Mouse (Mus musculus): Measurements from ENCODE around the gene Gpc5.

Gpc5 gene

DNA sequence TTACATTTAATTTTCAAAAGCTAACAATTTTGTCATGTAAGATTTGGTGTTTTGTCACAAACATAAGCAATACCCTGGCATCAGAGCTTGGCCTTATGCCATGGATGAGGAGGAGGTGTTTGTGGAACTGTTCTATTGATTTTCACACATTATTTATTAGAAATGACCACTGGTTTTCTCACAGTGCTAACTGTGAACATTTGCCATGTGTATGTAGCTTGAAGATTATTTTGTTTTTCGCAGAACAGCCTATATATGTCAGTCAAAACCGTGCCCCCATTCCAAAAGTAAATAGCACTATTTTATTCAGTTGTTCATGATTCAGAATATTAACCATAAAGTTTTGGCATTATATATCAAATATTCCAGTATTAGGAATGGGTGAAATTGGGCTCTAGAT lies 1216.5 kb downstream of the Gpc5 start:
- DNase-seq (ENCODE audit: low spot score): no peak

DNA sequence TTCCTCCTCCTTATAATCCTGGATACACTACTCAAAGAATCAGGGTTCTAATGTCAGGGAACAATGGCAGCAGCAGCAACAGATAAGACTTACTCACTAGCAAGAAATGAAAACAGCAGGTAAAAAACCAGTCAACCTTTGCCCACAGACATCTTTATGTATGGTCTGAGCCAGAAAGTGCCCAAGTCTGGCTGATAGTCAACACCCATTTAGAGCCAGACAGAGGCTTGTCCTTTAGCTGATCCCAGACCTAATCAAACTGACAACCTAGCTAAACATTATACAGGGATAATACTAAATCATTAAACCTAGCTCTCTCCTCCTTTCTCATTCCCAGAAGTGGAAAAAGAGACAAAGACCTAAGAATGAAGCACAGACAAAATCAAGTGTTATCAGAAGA lies 1225.5 kb downstream of the Gpc5 start:
- no peak for DNase-seq (ENCODE audit: low spot score)

GRCm38 (mm10) chr14:116336182-116336581 lies 1244.2 kb downstream of the Gpc5 start:
- no peak for DNase-seq (ENCODE audit: low spot score)

DNA sequence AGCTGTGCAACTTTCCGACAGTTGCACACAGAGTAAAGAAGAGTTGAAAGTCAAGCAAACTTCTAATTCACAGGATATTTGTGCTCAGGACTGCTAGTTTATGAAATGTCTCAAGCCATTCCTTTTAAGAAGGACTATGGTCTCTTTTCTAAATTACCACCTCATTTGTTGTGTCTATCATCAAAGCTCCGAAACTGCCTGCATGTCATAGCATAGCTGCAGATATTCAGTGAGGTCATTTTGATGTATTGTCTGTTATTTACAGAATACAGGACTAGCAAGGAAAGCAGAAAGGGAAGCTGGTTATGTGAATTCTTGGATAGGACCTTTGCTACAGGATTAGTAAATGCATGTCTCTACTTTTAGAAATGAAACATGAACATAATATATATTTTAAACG lies 1246.4 kb downstream of the Gpc5 start:
- no peak for DNase-seq (ENCODE audit: low spot score)

DNA sequence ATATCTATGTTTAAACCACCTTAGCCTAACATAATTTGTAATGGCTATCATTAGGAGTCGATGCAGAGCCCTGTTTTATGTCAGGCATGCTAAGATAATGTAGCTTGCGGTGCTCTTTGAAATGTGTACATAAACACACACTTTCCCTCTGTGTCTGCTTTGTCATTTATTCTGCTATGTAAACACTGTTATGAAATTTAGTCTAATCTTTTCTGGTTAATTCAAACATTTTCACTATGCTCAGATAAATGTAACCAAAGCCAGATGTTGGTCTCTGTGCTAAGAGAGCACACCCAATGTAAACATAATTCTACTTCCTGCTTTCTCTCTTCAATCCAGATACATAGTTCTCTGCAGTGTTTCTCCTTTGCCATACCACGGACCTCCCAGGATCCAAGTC lies 1256.5 kb downstream of the Gpc5 start:
- DNase-seq (ENCODE audit: low spot score): no peak

DNA sequence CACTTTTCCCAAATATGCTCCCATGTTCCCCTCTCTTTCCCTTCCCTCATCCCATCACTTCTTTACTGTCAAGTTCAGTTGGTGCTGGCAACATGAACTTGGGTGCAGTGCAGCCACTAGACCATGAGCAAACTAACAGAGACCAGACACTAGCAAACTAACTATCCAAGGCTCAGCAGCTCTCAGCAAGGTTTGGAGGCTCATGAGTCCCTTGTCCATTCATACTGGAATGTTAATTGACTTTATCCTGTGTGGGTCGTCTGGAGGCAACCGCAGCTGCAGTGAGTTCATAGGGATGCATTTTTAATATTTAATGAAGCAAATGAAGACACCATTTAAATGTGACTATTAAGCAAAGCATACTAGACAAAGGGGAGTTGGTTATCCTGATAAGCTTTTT lies 1292.6 kb downstream of the Gpc5 start:
- DNase-seq (ENCODE audit: low spot score): no peak

DNA sequence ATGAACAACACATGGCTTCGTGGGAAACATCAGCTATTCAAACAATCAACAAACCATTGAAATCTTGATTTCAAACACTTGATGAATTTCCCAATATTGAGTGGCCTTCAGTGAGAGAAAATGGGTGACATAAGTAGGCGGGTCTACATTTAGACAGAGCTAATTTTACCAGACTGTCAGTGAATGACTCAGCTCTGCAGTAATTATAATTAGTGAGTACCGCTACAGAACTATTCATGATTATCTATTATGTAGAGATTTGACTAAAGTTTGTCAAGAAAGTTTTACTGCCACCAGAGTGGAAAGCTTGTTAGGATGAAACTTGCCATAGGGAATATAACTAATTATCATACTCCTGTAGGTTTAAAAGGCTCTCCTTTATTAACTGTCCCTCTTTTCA lies 1323.5 kb downstream of the Gpc5 start:
- DNase-seq (ENCODE audit: low spot score): no peak

DNA sequence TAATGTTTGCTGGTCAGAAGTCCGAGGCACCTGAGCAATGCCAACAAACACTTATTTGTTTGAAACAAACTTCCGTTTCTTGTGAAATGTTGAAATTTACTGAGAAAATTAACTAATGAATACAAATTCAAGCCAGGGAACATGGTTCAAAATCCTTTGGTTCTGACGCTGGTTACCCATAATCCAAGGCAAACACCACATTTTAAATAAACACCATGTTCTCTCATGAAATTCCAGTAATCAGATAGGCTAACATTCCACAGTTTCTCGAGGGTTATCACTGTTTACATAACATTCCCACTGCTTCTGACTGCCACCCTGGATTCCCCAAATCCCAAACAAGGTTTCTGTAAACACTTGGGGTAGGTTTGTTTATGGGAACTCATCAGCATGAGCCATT lies 1356.2 kb downstream of the Gpc5 start:
- DNase-seq (ENCODE audit: low spot score): no peak

DNA sequence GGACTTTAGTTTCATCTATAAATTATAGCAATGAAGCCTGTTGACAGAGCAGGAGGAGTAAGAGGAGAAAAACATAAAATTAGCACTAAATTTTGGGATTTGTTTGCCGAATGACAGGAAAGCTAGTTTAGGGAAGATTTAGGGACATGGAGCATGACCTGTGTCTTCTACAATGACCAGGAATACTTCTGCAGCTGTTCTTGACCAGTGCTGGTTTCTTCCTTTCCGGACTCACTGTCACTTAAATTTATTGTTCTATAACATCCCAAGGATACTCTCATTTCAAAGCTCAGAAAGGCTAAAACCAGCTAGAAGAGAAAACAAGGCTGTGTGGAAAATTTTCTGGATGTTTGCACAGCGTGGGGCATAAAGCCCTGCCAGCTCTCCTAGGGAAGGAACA lies 1361.3 kb downstream of the Gpc5 start:
- DNase-seq (ENCODE audit: low spot score): no peak

- no peak for DNase-seq (ENCODE audit: low spot score)
Measured at GRCm38 (mm10) chr14:116456211-116456610, 1364.2 kb downstream of the Gpc5 start.

DNA sequence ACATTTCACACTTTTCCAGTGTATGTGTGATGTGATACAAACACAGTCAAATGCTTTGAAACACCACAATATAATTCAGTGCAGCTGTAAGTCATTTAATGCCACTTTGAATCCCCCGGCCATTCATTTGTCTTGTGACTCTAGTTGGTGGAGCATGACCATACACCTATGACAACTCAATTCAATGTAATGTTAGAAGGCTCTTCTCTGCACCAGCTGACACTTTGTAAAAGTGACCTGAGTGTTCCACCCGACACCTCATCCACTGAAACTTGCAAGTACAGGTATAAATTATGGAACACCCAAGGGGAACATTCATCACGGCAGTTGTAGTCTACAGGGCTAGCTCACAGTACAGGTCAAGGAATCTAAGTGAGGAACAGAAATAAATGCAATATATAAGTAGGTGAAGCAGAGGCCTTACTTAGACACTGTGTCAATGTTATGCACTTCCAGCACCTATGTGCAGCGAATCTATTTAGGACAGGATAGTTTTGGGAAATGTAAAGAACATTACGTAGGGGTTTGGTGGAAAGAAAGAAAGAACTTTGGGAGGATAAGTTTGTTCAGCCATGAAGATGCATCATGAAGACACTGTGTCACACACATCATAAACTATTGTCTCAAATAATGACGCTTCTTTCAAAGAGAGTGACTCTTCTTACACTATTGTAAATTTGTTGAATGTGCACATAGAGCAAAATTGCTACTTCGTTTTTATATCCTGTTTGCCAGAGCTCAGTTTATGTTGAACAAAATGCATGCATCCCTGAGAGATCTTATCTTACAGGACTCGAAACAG lies 1381.6 kb downstream of the Gpc5 start:
- DNase-seq (ENCODE audit: low spot score): no peak

DNA sequence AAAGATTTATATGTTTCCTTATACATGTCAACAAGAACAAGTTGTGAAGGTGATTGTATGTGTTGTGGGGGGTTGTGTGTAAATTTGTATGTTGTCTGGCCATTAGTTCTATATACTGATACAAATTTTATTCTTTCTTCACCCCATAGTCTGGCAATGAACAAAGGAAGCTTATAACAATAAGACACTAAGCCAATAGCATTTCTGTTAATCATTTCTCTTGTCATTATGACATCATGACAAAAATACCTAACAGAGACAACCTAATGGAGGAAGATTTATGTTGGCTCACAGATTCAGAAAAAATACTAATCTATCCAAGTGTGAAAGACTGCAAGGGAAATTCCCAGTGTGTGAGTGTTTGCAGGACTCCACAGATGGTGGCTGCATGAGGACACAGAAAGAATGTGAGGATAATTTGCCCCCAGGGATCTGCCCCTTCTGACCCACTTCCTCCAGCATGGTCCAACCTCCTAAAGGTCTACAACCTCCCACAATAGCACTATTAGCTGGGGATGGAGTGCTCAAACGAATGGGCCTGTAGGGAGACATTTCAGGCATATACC lies 1402.4 kb downstream of the Gpc5 start:
- no peak for DNase-seq (ENCODE audit: low spot score)

GRCm38 (mm10) chr14:116538216-116538615 lies 1446.2 kb downstream of the Gpc5 start:
- no peak for DNase-seq (ENCODE audit: low spot score)

- DNase-seq (ENCODE audit: low spot score): no peak
Measured at GRCm38 (mm10) chr14:116543746-116544145, 1451.7 kb downstream of the Gpc5 start.

DNA sequence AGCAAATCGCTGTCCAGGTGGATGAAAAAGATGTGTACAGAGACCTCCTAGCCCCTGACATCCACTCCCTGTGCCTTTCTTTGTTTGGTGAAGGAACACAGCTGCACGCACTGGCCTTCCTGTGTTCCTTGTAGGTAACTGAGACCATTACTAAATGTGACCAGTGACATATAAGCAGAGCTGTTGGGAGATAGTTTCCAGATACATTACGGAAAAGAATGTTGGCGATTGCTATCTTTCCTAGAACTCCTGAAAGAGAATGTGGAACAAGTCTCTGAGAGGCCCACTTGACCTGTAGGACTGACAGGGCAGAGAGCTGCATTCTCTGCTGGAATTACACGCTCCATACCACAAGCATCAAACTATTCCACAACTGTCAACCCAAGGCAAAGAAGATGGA lies 1459.4 kb downstream of the Gpc5 start:
- no peak for DNase-seq (ENCODE audit: low spot score)

DNA sequence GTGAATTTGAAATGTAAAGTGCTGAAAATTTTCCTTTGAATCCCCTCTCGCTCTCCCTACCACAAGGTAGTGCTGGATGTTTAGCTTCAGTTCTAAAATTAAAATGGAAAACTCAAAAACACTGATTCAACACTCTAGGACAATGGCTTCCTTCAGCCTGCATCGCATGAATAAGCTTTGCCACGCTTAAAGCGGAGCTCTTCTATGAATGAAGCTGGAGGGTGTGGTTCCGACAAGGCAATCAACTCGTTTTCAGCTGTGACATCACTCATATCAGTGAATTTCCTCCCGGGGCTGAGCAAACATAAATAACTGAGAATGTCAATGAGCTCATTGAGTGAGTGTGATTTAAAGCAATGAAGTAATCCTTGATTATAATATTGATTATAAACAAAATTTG lies 1461.3 kb downstream of the Gpc5 start:
- no peak for DNase-seq (ENCODE audit: low spot score)

DNA sequence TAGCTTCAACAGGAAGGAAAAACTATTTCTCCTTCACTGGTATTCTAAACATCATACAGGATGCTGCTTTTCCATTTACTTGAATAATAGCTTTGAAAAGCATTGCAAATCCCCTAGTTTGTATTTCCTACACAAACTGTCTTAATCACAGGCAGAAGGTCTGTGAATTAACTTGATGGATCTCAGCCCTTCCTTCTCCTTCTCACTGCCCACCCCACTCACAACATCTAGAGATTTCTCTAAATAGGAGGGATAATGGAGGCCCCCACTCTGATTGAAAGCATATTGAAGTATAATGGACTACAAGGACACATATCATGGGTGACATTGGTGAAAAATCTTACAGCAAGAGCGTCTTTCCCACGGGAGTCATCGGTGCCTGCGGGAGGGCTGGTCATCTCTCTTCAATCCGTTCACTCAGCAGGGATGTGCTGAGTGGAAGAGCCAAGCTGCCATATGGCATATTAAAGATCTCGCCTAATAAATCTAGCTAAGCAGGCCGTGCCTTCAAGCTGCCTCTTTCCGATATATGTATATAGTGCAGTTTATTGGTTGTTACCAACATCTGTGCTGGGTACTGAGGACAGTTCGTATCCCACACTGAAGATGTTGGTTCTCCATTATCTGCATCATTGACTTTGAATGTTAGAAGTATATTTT lies 1466.3 kb downstream of the Gpc5 start:
- DNase-seq (ENCODE audit: low spot score): no peak

DNA sequence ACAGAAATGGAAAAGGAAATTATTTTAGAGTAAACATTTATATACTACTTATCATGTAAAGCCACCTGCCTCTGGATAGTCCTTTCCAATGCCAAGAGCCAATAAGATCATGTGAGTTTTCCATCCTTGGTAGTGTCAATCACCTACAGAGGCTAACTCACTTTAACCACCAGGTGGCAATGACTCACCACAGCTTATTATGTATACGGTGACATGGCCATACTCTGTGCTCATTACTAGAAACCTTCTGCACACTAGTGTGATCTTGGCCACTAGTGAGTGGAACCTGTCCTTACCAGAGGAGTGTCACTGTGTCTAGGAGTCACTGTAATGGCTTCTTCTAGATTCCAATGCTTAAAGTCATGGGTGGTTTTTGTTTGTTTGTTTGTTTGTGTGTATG lies 1468.0 kb downstream of the Gpc5 start:
- no peak for DNase-seq (ENCODE audit: low spot score)

Measured in testis, postnatal 14 days (tissue).